Mouse (Mus musculus) liver, embryonic 14.5 days (tissue): ENCODE measurements around the gene Osr1.

ENCODE experiments used
- CTCF ChIP-seq: IDR thresholded peaks from 2 replicates; pipeline ENCODE4 v1.5.1; 2016; ENCODE audit warnings: antibody characterized with exemption, low read depth, control low read depth
- EP300 ChIP-seq: IDR thresholded peaks from 2 replicates; pipeline ENCODE4 v1.6.1; 2016; ENCODE audit warnings: antibody characterized with exemption, low read depth

DNA sequence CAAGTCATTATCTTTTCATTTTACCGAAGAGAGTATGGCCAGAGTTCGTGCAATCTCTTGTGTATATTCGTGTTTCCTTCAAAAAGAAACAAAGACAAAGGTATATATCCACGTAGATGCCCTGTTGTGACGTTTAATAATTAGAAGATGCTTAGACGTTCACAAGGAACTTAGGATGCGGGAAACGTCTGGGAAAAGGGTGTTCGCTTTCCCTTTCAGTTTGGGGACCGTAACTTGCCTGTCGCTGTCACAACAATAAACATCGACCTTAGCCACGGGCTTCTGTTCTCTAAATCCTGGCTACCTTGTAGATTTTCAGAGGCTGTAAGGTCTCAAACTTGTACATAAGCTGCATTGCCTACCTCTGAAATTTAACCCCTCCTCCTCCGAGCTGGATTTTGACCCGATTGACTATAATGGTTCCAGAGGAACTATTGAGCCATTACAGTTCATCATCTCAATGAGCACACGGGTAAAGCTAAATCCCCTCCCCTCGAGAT is 630 bp downstream of the Osr1 start:
- TF ChIP-seq CTCF: no peak
- no peak for TF ChIP-seq EP300
